Mouse (Mus musculus) lung, postnatal 0 days (tissue): ENCODE measurements around the gene G6pdx.
A peak's percentile ranks its signal among the peaks of the same experiment; 100 is the strongest.

Experiments
- CTCF ChIP-seq: IDR thresholded peaks from 2 replicates; pipeline ENCODE4 v1.5.1; 2016; ENCODE audit warnings: antibody characterized with exemption, mild to moderate bottlenecking
- EP300 ChIP-seq: IDR thresholded peaks from 2 replicates; pipeline ENCODE4 v1.6.1; 2016; ENCODE audit warnings: antibody characterized with exemption, mild to moderate bottlenecking, control low read depth

DNA sequence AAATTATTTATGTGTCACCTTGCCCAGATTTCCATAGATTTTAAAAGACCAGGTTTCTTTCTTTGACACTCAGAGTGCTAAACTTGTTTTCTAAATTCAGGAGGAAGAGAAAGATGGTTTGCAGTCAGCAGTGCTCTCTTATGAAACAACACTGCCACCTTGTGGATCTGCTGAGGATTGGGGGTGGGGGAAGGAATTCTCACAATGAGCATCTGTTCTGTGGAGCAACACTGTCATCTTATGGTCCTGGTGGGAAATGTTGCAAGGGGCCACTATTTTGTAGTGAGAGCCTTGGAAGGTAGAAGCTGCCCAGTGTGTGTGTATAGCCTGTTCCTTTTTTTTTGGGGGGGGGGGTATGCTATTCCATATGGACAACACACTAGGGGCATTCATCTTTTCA lies 15.6 kb downstream of the G6pdx start:
- TF ChIP-seq CTCF: peak; percentile 96
- TF ChIP-seq EP300: peak; percentile 37; the same call in 1 of the 2 replicates
